Mouse (Mus musculus) A20 (cell line): Measurements from ENCODE around the gene Trim41.

ENCODE experiments used
- DNase-seq: peaks from one replicate; pipeline ENCODE4 v3.0.0-alpha.2; 2011; ENCODE audit warnings: low read depth, low spot score

Trim41 gene

GRCm38 (mm10) chr11:48816800-48817665 is at the start of gene Trim41:
TSS of gene Trim41 (minus strand) at chr11:48817353.
- DNase-seq, result peak; percentile 100

- DNase-seq, result no peak
Measured at GRCm38 (mm10) chr11:48866481-48866880, 49.3 kb upstream of the Trim41 start.

GRCm38 (mm10) chr11:48863808-48864207 is 46.7 kb upstream of the Trim41 start:
- DNase-seq, result no peak

- no peak for DNase-seq
Measured at GRCm38 (mm10) chr11:48862784-48863319, 45.7 kb upstream of the Trim41 start.

GRCm38 (mm10) chr11:48859014-48859413 is 41.9 kb upstream of the Trim41 start:
- DNase-seq, result peak; percentile 81

GRCm38 (mm10) chr11:48853474-48854180 is 36.5 kb upstream of the Trim41 start:
- peak; percentile 94 for DNase-seq

GRCm38 (mm10) chr11:48852624-48853473 is 35.7 kb upstream of the Trim41 start:
- DNase-seq, result peak; percentile 83

- DNase-seq, result no peak
Measured at GRCm38 (mm10) chr11:48852190-48852589, 35.0 kb upstream of the Trim41 start.

GRCm38 (mm10) chr11:48851270-48851995 is 34.3 kb upstream of the Trim41 start:
- peak; percentile 65 for DNase-seq

GRCm38 (mm10) chr11:48850240-48850639 is 33.1 kb upstream of the Trim41 start:
- DNase-seq, result no peak

GRCm38 (mm10) chr11:48846881-48847280 is 29.7 kb upstream of the Trim41 start:
- DNase-seq, result no peak

GRCm38 (mm10) chr11:48846362-48846761 is 29.2 kb upstream of the Trim41 start:
- DNase-seq, result peak; percentile 39

GRCm38 (mm10) chr11:48845244-48845815 is 28.2 kb upstream of the Trim41 start:
- peak; percentile 59 for DNase-seq

GRCm38 (mm10) chr11:48844309-48844708 is 27.2 kb upstream of the Trim41 start:
- DNase-seq, result no peak

GRCm38 (mm10) chr11:48843202-48843601 is 26.0 kb upstream of the Trim41 start:
- peak; percentile 82 for DNase-seq

GRCm38 (mm10) chr11:48842378-48842792 is 25.2 kb upstream of the Trim41 start:
- DNase-seq, result peak; percentile 79

- DNase-seq, result no peak
Measured at GRCm38 (mm10) chr11:48841213-48841612, 24.1 kb upstream of the Trim41 start.

- DNase-seq, result peak; percentile 49
Measured at GRCm38 (mm10) chr11:48840805-48841204, 23.7 kb upstream of the Trim41 start.

- peak; percentile 79 for DNase-seq
Measured at GRCm38 (mm10) chr11:48838879-48839680, 21.9 kb upstream of the Trim41 start.
